Mouse (Mus musculus): ENCODE data around the gene Spns2.

The Spns2 gene

GRCm38 (mm10) chr11:72497367-72497766 is 7.7 kb upstream of the Spns2 start:
- no peak for DNase-seq

- DNase-seq: no peak
These were observed 7.1 kb upstream of the Spns2 start for GRCm38 (mm10) chr11:72496775-72497174.

- no peak for DNase-seq
These were observed 6.4 kb upstream of the Spns2 start for GRCm38 (mm10) chr11:72496066-72496465.

- DNase-seq: no peak
These were observed 4.6 kb upstream of the Spns2 start for GRCm38 (mm10) chr11:72494046-72494988.

- peak; percentile 52 for DNase-seq
These were observed 1.6 kb upstream of the Spns2 start for GRCm38 (mm10) chr11:72491130-72491960.

GRCm38 (mm10) chr11:72489397-72489796 is 307 bp downstream of the Spns2 start:
- no peak for DNase-seq

GRCm38 (mm10) chr11:72488753-72489271 is 892 bp downstream of the Spns2 start:
- DNase-seq: peak; percentile 87

- no peak for DNase-seq
These were observed 2.0 kb downstream of the Spns2 start for GRCm38 (mm10) chr11:72487739-72488138.

- DNase-seq: no peak
These were observed 2.5 kb downstream of the Spns2 start for GRCm38 (mm10) chr11:72487171-72487570.

GRCm38 (mm10) chr11:72485960-72486359 is 3.7 kb downstream of the Spns2 start:
- DNase-seq: no peak

- peak; percentile 70 for DNase-seq
These were observed 4.5 kb downstream of the Spns2 start for GRCm38 (mm10) chr11:72485157-72485556.

GRCm38 (mm10) chr11:72484549-72484948 is 5.2 kb downstream of the Spns2 start:
- no peak for DNase-seq

- DNase-seq: no peak
These were observed 7.8 kb downstream of the Spns2 start for GRCm38 (mm10) chr11:72481952-72482351.

GRCm38 (mm10) chr11:72481313-72481712 is 8.4 kb downstream of the Spns2 start:
- DNase-seq: no peak

GRCm38 (mm10) chr11:72479499-72479898 is 10.2 kb downstream of the Spns2 start:
- no peak for DNase-seq

GRCm38 (mm10) chr11:72478228-72478627 is 11.5 kb downstream of the Spns2 start:
- no peak for DNase-seq

- DNase-seq: no peak
These were observed 12.1 kb downstream of the Spns2 start for GRCm38 (mm10) chr11:72477653-72478052.

GRCm38 (mm10) chr11:72477182-72477581 is 12.5 kb downstream of the Spns2 start:
- no peak for DNase-seq

GRCm38 (mm10) chr11:72476074-72476625 is 13.6 kb downstream of the Spns2 start:
- no peak for DNase-seq

- no peak for DNase-seq
These were observed 14.3 kb downstream of the Spns2 start for GRCm38 (mm10) chr11:72475408-72475807.

- no peak for DNase-seq
These were observed 14.8 kb downstream of the Spns2 start for GRCm38 (mm10) chr11:72474926-72475325.

- no peak for DNase-seq
These were observed 16.2 kb downstream of the Spns2 start for GRCm38 (mm10) chr11:72473540-72473939.

- no peak for DNase-seq
These were observed 18.3 kb downstream of the Spns2 start for GRCm38 (mm10) chr11:72471381-72471780.

All from layer of hippocampus, adult 9-11 months (tissue).